Mouse (Mus musculus) heart, embryonic 15.5 days (tissue): Measurements from ENCODE around the gene Pcx. TPM values are rescaled to one million over a fixed set of nuclear protein-coding genes. Genes with fewer than 3 reads are reported as not detected.

Experiments used
- ATAC-seq: fragments of 200-750 bp; cut with Nextera tagmentation; replicated peaks from 2 replicates; pipeline ENCODE4 v1.8.0; 2017; ENCODE audit warnings: low read depth, moderate TSS enrichment; ENCODE audit not compliant: insufficient number of reproducible peaks, insufficient read depth, low FRiP score
- H3K27ac ChIP-seq: fragments of 300-500 bp; sonication (generic); 2 replicates; pipeline ENCODE4 v1.5.1; 2015; ENCODE audit warnings: mild to moderate bottlenecking, inconsistent platforms
- H3K27me3 ChIP-seq: fragments of 300-500 bp; sonication (generic); 2 replicates; pipeline ENCODE4 v1.6.1; 2015; ENCODE audit warnings: inconsistent platforms
- H3K36me3 ChIP-seq: fragments of 300-500 bp; sonication (generic); 2 replicates; pipeline ENCODE4 v1.6.1; 2015; ENCODE audit warnings: mild to moderate bottlenecking, inconsistent platforms
- H3K4me1 ChIP-seq: fragments of 300-500 bp; sonication (generic); replicated peaks from 2 replicates; pipeline ENCODE4 v1.6.1; 2015; ENCODE audit warnings: inconsistent platforms
- H3K4me2 ChIP-seq: fragments of 300-500 bp; sonication (generic); 2 replicates; pipeline ENCODE4 v1.6.1; 2015; ENCODE audit warnings: inconsistent platforms, mild to moderate bottlenecking, moderate library complexity
- H3K4me3 ChIP-seq: fragments of 300-500 bp; sonication (generic); 2 replicates; pipeline ENCODE4 v1.5.1; 2015; ENCODE audit warnings: mild to moderate bottlenecking, inconsistent platforms
- H3K9ac ChIP-seq: fragments of 300-500 bp; sonication (generic); 2 replicates; pipeline ENCODE4 v1.6.1; 2015; ENCODE audit warnings: mild to moderate bottlenecking, inconsistent platforms
- H3K9me3 ChIP-seq: fragments of 300-500 bp; sonication (generic); replicated peaks from 2 replicates; pipeline ENCODE4 v1.6.1; 2016; ENCODE audit warnings: inconsistent platforms
- WGBS: fragments of 180-500 bp; shearing (Covaris S2); methylation state at CpG from one replicate; pipeline ENCODE4 v1.1.7; 2015; ENCODE audit warnings: mixed read lengths; 5-methylcytosine and 5-hydroxymethylcytosine counted together
- polyA plus RNA-seq: library from polyadenylated mRNA; unstranded; fragments of >200 nt; fragmentation: Nextera tagmentation; extraction: Ambion mirVana; gene quantifications from 2 replicates; pipeline ENCODE4 v1.2.1, GENCODE M21; 2015

Pcx gene
- 10.5 and 16.8 TPM in 2 replicates for polyA plus RNA-seq

DNA sequence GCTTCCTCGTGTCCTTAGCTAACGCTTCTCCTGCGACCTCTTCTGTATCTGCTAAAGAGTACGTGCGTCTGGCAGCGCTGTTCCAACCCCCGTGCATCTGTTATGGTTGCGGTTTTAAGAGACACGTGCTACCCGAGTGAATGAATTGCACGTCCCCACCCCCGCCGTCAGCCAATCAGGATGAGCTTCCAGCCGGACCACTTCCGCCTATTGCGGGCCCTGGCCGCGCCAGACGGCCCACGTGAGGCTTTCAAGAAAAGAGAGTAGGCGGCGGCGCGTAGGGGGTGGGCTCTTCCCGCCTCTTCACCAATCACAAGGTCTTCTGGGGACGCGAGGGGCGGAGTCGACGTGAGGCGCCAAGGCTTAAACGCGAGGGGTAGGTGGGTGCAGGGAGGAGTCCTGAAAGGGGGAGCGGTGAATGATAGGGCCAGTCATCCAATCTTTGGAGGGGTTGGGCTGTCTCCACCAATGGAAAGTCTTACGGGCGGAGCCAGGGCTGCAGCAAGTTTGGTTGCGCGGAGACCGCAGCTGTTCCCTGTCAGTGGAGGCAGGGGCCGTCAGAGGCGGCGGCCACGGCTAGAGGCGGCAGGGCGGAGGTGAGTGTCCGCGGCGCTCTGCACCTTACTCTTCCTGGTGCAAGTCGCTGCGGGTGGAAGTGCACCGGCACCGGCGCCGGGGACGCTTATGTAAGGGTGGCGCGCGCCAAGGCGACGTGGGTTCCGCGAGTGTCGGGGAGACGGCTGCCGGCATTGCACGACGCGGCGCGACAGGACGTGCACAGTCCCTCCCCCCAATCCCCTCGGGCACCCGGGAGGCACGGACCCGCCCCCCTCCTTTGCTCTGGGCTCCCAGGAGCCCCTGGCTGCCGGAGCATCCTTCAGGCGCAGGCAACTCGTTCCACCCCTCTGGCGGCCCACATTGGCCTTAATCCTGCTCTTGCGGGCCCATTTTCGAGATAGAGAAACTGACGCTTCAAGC is at the start of gene Pcx:
TSS of gene Pcx (plus strand) at position 487 of the 978 bp plus-strand sequence.
- peak; percentile 99 for ATAC-seq
- no peaks in the 10 kb centered on the region for H3K9me3 ChIP-seq
- H3K4me2 ChIP-seq, result peak within 1 kb of the TSS; percentile 94
- H3K36me3 ChIP-seq, result no peaks in the 10 kb centered on the region
- peak within 1 kb of the TSS; percentile 60 for H3K9ac ChIP-seq
- peak within 1 kb of the TSS; percentile 75 for H3K4me3 ChIP-seq
- peak within 1 kb of the TSS; percentile 54 for H3K27ac ChIP-seq
- 0 out of 2 replicates have a peak, but pooled peaks cover 5% of the 10 kb centered on the region for H3K27me3 ChIP-seq
- WGBS, result under 1% methylated on average over 82 of the region's 82 CpGs
- H3K4me1 ChIP-seq, result peaks cover 12% of the 10 kb centered on the region

- H3K36me3 ChIP-seq, result no peaks in the 10 kb centered on the region
- no peak overlapping the region for H3K4me3 ChIP-seq
- H3K4me1 ChIP-seq, result no peaks in the 10 kb centered on the region
- H3K27me3 ChIP-seq, result no peaks in the 10 kb centered on the region
- no peak for ATAC-seq
- H3K4me2 ChIP-seq, result no peak overlapping the region
- H3K27ac ChIP-seq, result no peak overlapping the region
- 68% methylated on average over 8 of the region's 8 CpGs for WGBS
- H3K9ac ChIP-seq, result no peak overlapping the region
- H3K9me3 ChIP-seq, result no peaks in the 10 kb centered on the region
Observed at GRCm38 (mm10) chr19:4461981-4462380, 48.3 kb upstream of the Pcx start.

DNA sequence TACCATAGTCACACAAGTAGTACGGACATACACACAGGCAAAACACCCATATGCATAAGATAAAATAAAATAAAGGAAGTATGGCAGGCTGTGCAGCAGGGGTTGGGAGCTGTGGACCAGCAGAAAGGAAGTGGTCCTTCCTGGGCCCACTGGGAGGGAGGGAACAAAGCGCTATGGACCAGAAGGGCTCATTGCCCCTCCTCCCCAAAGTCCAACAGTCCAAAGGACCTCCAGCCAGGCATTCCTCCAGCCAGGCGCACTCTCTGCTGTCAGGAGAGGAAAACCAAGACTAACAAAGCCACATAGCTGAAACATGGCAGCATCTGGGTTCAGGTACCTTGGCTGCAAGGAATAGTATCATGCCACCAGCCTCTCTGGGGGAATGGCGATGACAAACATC is 45.6 kb upstream of the Pcx start:
- H3K27ac ChIP-seq, result no peak overlapping the region
- no peak for ATAC-seq
- H3K4me2 ChIP-seq, result no peak overlapping the region
- H3K36me3 ChIP-seq, result no peaks in the 10 kb centered on the region
- no peaks in the 10 kb centered on the region for H3K4me1 ChIP-seq
- 85% methylated on average over 4 of the region's 4 CpGs for WGBS
- H3K9ac ChIP-seq, result no peak overlapping the region
- H3K4me3 ChIP-seq, result no peak overlapping the region
- 0 out of 2 replicates have a peak, but pooled peaks cover 3% of the 10 kb centered on the region for H3K27me3 ChIP-seq
- no peaks in the 10 kb centered on the region for H3K9me3 ChIP-seq

- no peak for ATAC-seq
- no peak overlapping the region for H3K9ac ChIP-seq
- H3K36me3 ChIP-seq, result no peaks in the 10 kb centered on the region
- no peak overlapping the region for H3K4me2 ChIP-seq
- H3K4me3 ChIP-seq, result no peak overlapping the region
- WGBS, result 31% methylated on average over 5 of the region's 5 CpGs
- H3K4me1 ChIP-seq, result no peaks in the 10 kb centered on the region
- H3K27me3 ChIP-seq, result peaks cover 3% of the 10 kb centered on the region; the same call in 1 of the 2 replicates
- no peaks in the 10 kb centered on the region for H3K9me3 ChIP-seq
- no peak overlapping the region for H3K27ac ChIP-seq
Observed at GRCm38 (mm10) chr19:4468363-4468762, 41.9 kb upstream of the Pcx start.

DNA sequence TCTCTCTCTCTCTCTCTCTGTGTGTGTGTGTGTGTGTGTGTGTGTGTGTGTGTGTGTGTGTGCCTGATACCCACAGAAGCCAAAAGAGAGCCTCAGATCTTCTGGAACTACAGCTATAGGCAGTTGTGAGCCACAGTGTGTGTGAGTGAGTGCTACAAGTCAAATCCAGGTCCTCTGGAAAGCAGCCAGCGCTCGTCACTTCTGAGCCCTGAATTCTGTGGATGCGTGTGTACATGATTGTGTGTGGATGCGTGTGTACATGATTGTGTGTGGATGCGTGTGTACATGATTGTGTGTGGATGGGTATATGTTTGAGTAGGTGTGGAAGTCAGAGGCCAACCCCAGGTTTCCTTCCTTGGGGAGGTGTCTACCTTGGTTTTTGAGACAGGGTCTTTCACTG is 36.7 kb upstream of the Pcx start:
- WGBS, result 83% methylated on average over 5 of the region's 5 CpGs
- H3K27me3 ChIP-seq, result peaks cover 34% of the 10 kb centered on the region

DNA sequence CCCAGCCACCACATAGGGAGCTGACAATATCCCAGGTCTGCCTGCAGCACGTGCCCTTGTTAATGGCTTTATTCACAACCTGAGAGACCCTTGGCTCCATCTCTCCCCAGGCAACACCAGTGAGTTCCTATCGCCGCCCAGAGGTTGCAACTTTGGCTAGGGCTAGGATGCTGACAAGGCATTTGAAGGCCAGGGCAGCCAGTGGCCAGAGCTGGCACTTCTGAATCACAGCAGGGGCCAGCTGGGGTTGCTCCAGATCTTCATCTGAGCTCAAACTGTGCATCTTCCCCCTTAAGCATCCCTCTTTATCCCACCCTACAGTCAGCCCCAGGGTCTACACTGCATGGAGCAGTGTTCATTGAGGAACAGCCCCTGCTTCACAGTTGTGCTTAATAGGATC is 35.5 kb upstream of the Pcx start:
- Histone ChIP-seq H3K9ac (no peak overlapping the region), H3K4me2 (no peak overlapping the region), H3K4me3 (no peak overlapping the region), H3K9me3 (no peaks in the 10 kb centered on the region), H3K36me3 (no peaks in the 10 kb centered on the region), H3K27me3 (peaks cover 31% of the 10 kb centered on the region), H3K27ac (no peak overlapping the region), H3K4me1 (peaks cover 17% of the 10 kb centered on the region)
- WGBS, result 52% methylated on average over 3 of the region's 3 CpGs
- no peak for ATAC-seq

More for the DNA sequence above, 36.7 kb upstream of the Pcx start:
- no peaks in the 10 kb centered on the region for H3K9me3 ChIP-seq
- no peak for ATAC-seq
- H3K4me2 ChIP-seq, result no peak overlapping the region
- no peaks in the 10 kb centered on the region for H3K36me3 ChIP-seq
- no peak overlapping the region for H3K27ac ChIP-seq
- peaks cover 17% of the 10 kb centered on the region for H3K4me1 ChIP-seq
- no peak overlapping the region for H3K9ac ChIP-seq
- no peak overlapping the region for H3K4me3 ChIP-seq

- Histone ChIP-seq H3K4me3 (no peak overlapping the region), H3K27ac (no peak overlapping the region), H3K4me2 (no peak overlapping the region), H3K9me3 (no peaks in the 10 kb centered on the region), H3K4me1 (peaks cover 17% of the 10 kb centered on the region), H3K9ac (no peak overlapping the region), H3K36me3 (no peaks in the 10 kb centered on the region), H3K27me3 (peaks cover 31% of the 10 kb centered on the region)
- no peak for ATAC-seq
- WGBS, result 76% methylated on average over 11 of the region's 11 CpGs
Observed at GRCm38 (mm10) chr19:4475224-4475925, 34.9 kb upstream of the Pcx start.

DNA sequence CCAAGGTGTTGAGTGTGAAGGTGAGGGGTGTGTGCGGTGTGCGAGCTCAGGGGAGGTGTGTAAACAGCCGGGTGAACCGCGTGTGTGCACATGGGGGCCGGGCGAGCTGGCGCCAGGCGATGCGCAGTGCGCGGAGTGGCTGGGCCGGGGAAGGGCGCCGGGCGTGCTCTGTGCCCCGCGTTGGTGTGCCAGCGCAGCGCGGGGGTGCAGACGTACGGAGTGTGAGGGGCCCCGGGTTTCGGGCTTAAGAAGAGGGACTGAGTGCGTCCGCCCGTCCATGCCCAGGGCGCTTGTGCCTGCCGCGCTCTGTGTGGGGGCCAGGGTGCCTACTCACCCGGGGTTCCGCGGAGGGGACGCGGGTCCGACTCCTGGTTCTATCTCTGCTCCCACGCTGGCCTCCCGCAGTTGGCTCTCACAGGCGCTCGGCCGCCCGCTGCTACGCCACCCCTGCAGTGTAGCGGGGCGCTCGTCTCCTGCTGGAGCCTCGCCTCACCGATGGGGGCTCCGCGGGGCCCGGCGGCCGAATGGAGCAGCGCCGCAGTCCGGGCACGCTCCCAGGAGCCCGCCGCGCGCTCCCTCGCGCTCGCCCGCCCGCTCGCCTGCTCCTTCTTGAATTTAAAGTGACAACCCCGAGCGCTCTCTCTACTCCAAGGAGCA is 33.5 kb upstream of the Pcx start:
- ATAC-seq, result peak; percentile 67
- peak overlapping the region; percentile 94 for H3K4me2 ChIP-seq
- H3K4me1 ChIP-seq, result peaks cover 17% of the 10 kb centered on the region
- 1% methylated on average over 70 of the region's 70 CpGs for WGBS
- peak overlapping the region; percentile 42 for H3K9ac ChIP-seq
- peak overlapping the region; percentile 54 for H3K4me3 ChIP-seq
- no peaks in the 10 kb centered on the region for H3K36me3 ChIP-seq
- no peak overlapping the region for H3K27ac ChIP-seq
- H3K27me3 ChIP-seq, result peaks cover 31% of the 10 kb centered on the region
- no peaks in the 10 kb centered on the region for H3K9me3 ChIP-seq

DNA sequence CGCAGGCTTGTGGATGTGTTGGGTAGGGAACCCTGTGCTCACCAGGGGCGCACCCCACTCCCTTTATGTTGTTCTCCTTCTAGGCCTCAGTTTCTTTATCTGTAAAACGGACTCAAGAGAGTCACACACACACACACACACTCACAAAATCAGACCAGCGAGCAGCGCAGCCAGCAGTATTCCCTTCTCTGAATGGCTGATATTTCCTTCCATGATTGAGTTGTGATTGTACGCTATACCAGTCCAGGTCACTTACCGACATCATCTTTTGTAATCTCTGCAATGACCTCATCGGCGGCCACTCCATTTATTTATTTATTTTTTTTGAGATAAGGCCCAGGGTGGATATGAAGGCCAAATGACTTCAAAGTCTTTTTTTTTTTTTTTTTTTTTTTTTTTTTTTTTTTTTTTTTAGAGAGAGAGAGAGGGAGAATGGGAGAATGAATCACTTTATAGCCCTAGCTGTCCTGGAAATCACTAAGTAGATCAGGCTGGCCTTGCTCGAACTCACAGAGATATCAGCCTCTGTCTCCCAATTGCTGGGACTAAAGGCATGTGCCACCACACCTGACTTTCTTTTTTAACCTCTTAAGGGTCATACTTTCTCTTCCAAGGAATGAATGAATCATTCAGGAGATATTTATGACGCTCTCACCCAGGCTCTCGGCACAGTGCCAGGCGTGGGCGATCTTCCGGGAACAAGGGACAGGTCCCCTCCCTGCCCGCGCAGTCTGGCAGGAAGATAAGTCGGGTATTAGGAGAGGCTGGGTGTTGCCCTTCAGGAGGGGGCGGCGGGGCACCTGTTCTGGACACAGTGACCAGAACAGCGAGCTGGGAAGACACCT is 32.7 kb upstream of the Pcx start, which contains the start of gene Syt12:
TSS of gene Syt12 (minus strand) at position 103 of the 845 bp plus-strand sequence.
- Histone ChIP-seq H3K9me3 (no peaks in the 10 kb centered on the region), H3K27ac (no peak within 1 kb of the TSS), H3K36me3 (no peaks in the 10 kb centered on the region), H3K4me2 (peak within 1 kb of the TSS; percentile 94), H3K4me3 (peak within 1 kb of the TSS; percentile 54), H3K9ac (peak within 1 kb of the TSS; percentile 42), H3K4me1 (peaks cover 17% of the 10 kb centered on the region), H3K27me3 (peaks cover 31% of the 10 kb centered on the region)
- 9% methylated on average over 21 of the region's 21 CpGs for WGBS
- ATAC-seq, result 0 out of 2 replicates have a peak, but pooled peaks have one; percentile 23

GRCm38 (mm10) chr19:4478190-4478516 is 32.1 kb upstream of the Pcx start:
- Histone ChIP-seq H3K4me1 (peaks cover 17% of the 10 kb centered on the region), H3K27ac (no peak overlapping the region), H3K9ac (no peak overlapping the region), H3K36me3 (no peaks in the 10 kb centered on the region), H3K27me3 (peaks cover 31% of the 10 kb centered on the region), H3K4me3 (peak overlapping the region; percentile 15; the same call in 1 of the 2 replicates), H3K4me2 (peak overlapping the region; percentile 94), H3K9me3 (no peaks in the 10 kb centered on the region)
- ATAC-seq, result no peak
- WGBS, result 47% methylated on average over 1 of the region's 1 CpGs
